Mouse (Mus musculus) common myeloid progenitor, adult 5-6 weeks (primary cell): ENCODE results near the gene Tubd1. TPM values are rescaled to one million over a fixed set of nuclear protein-coding genes. Genes with fewer than 3 reads are reported as not detected.

Experiments used
- ATAC-seq: replicated peaks from 2 replicates; pipeline ENCODE4 v1.8.0; 2016; ENCODE audit warnings: low read depth, mild to moderate bottlenecking, moderate TSS enrichment, inconsistent platforms; ENCODE audit not compliant: poor library complexity, severe bottlenecking
- total RNA-seq: library from RNA; stranded (forward); fragments of 200-1000, 187-1606 nt; gene quantifications from 2 replicates; pipeline ENCODE4 v1.2.3, GENCODE M21; 2017

Gene Tubd1
- total RNA-seq, 1 experiment from 2014 or later: 12.1 TPM

DNA sequence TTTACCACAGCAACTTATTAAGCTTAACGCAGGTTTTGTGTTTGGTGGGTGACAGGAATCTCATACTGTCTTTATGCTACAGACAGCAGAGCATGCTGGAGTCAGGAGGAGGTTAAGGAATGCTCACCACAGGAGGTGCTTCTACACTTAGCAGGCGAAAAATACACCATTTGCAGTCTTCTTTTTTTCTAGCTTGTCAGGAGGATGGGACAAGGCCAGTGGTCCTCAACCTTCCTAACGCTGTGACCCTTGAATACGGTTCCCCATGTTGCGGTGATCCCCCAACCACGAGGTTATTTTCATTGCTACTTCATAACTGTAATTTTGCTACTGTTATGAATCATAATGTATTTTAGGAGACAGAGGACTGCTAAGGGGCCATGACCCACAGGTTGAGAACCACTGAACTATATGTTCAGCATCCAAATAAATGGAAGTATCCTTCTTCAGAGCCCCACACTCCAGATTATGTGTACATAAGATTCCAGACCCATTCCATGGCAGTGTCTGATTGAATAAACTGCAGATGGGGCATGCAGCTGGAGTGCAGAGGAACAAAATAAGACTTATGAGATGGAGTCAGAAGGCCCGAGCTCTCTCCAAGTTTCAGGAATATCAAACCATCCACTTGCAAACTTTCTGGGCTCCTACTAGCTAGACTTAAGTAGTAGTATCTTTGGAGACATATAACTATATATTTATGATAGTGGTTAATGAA, 37.9 kb downstream of the Tubd1 start:
- ATAC-seq: no peak

DNA sequence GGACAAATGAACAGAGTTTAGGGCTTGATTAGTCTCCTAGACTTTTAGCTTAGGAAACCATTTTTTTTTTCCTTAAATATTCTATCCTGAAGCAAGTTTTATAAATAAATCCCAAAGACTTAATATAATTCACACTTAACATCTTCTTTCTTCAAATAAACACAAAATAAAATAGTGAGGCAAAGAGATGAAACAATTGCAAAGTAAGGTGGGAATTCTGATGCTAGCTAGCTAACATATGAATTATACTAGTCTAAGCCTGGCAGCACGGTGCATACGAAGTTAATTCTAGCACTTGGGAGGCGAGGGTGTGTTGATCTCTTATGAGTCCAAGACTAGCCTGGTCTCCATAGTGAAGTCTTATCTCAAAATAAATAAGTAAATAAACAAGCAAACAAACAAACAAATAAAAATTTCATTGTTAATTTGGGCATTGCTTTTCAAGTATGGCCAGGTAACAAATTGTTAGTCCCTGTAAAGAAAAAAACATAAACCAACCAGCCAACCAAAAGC, 38.6 kb downstream of the Tubd1 start:
- ATAC-seq: no peak

DNA sequence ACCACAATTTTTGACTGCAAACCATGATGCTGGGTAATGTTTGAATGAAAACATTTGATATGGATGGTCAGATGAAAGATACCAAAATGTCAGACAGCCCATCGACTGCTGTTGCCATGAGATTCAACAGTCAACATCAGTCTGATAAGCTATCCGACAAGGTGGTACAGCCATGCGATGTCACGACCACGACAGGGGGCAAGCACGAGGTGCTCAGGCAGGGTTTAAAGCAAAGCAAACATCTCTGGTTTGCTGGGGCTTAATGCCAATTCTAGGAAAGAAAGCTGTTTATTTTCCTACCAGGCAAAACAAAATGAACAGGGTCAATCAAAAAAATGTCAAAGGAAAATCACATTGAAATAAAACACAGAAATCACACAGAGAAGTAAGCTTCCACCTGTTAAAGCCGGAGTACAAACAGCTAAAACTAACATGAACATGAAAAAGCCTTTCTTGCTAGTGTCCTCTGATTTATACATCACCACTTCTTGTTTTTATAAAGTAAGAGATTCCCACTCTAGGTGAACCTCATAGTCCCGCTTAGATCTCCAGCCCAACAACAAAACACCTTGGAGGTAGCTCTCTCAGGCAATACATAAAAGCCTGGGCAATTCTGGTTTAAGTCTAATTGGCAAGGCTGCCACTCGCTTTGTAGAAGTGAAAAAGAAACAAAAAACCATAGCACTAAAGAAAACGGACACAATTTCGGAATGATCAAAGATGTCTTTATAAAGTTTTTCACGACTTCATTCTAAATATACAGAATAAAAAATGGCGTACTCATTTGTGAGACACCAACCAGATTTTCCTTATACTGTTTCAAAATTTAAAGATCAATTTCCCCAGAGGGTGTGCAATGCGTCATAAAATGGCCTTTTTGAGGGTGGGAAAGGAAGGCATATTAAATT, 39.5 kb downstream of the Tubd1 start:
- no peak for ATAC-seq

DNA sequence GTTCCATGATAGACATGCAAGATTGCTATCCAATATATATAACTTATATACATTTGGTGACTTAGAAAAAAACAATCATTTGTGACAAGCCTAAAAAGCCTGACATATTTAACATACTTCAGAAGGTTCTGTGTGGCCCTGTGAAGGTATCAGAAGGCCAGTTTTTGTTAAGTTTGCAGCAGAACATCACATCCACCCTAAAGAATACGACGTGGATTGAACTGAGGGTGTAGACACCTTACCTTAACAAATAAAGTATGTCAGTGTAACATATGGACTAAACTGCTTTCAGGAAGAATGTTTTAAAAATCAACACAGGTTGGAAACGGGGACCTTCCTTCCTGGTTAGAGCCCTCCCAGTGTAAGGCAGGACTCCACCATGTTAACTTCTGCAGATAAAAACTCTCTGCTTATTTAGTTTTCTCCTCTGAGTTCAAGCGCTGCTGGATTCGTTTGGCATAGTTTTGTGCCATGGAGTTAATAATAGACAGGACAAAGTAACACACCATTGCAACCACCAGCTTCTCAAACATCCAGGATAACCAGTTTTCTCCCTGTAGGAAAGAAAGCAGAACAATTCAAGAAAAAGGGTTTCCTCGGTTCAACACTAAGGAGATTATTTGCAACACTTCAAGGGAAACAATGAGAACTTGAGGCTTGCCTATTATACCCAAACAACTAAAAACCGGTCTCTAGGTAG, 40.3 kb downstream of the Tubd1 start:
- no peak for ATAC-seq

DNA sequence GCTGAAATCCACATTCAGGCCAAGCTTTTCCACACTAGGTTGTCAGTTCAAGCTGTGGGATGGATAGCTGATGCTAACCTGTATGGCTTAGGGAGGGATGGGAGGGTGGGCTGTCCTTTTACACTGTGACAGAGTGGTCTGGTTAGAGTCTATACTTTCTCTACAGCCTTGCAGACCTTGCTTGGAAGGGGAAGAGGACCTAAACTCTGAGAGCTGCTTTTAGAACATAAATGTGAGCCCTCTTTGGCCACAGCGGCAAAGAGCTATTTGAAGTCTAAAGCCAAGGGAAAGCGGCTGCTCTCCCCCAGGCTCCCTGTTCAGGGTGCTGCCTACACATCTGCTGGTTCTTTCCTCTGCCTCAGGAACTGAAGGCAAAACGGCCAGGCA, 40.8 kb downstream of the Tubd1 start:
- no peak for ATAC-seq

DNA sequence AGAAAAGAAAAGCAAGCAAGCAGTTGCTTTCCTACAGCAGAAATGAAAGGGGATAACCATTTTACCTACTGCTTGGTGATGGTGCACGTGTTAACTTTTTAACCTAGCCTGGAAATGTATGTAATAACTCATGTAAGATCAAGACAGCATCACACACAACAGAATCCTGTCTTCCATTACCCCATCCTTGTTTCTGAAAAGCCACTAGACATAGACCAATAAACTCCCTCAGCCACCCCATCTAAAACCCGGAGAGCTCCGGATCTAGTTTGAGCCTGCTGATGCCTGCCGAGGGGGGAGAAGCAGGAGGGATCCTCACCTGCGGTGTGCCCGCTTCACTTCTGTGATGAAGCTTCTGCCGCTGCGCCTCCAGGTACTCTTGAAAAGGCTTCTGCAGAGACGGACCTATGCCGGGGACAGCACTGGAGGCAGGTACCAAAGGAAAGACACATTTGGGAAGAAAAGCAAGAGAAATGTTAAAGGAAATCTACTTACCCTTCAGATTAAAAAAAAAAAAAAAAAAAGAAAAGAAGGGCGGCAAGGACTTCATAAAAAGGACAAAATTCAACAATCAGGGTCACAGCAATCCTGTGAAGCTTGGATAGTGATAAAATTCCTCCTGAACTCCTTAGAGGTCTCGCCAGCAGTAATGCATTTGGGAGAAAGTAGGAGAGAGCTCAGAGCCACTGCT, 41.5 kb downstream of the Tubd1 start:
- peak; percentile 12 for ATAC-seq

DNA sequence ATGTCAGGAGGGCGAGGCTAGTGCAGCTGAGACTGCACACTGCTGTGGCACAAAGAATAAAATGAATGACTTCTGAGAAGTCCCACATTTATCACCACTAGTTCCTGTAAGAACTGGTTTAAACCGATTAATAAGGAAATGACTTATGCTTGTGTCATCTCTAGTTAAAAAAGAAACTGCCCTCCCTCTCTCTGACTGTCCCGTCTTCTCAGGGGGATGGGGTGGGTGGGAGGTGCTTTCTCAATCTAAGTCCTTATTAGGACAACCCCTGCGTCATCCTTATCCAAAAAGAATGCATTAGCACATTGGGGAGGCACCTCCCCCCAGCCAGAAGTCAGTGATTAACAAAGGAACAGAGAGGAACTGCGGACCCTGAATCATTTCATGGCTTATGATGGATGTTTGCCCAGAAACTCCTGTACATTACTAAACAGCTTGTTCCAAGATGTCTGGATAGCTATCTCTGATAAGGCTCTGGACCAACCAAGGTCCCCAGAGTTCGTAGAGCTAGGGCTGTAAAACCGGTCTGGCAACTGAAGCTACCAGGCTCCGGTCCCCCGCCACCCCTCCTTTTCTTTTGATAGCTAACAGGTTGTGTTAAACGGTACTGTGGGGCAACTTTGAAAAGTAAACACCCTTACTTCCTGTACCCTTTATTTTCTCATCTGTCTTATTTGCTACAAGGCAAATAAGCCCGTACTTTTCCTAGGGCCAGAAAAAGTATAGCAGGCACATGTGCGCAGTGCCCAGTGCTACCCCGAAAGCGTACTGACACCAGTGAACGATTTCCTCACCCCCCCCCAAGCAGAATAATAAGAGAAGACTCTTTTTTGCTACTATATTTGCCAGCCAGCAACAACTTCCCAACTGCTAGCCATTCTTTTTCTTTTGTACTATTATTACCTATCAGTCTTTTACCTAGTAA, 42.3 kb downstream of the Tubd1 start:
- peak; percentile 71 for ATAC-seq

DNA sequence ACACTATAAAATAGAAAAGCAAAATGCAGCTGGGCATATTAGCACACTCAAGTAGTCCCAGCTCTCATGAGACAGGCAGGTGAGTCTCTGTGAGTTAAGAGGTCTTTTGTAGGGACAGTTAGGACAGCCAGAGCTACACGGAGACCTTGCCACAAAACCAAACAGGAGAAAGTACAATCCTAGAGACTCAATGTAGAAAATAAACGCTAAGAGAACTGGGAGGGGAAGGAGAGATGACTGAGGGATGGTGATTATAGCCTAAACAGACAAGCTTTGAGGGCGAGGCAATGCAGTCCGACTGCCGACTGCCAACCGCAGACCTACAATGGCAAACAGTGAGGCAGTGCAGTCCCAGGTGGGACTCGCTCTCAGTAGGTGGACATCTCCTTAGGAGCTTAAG, 43.0 kb downstream of the Tubd1 start:
- no peak for ATAC-seq

DNA sequence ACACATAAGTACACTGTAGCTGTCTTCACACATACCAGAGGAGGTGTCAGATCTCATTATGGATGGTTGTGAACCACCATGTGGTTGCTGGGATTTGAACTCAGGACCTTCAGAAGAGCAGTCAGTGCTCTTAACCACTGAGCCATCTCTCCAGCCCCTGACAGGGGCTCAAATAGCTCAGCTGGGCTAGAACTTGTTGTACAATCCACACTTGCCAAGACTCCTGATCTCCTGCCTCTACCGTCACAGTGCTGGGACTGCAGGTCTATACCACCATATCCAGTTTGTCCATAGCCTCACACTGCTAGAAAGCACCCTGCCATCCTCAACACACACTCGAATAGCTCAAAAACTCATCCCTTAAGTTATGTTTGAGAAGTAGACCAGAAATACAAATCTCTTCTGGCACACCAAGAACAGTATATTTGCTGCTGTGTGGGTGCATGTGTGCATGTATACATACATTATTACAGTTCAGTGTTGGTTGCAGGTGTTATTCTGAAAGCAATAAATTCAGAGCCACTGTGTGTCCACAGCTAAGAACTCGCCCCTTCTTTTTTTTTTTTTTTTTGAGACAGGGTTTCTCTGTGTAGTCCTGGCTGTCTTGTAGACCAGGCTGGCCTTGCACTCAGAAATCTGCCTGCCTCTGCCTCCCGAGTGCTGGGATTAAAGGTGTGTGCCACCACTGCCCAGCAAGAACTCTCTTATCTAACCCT, 44.0 kb downstream of the Tubd1 start:
- ATAC-seq: no peak

DNA sequence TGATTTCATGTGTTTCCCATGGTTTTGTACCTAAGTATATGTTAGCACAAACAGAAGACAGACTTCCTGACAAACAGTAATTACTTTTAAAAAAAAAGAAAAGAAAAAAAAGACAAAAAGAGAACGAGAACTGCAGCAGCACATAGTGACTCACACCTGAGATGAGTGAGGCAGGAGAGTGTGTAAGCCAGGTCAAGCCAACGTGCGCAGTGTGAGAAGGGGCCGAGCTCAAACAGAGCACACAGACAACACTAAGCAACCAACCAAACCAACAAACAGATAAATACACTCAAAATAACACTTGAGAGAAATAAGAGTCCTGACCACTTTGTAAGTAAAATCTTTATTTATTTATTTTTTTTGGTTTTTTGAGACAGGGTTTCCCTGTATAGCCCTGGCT, 45.3 kb downstream of the Tubd1 start:
- ATAC-seq: no peak

DNA sequence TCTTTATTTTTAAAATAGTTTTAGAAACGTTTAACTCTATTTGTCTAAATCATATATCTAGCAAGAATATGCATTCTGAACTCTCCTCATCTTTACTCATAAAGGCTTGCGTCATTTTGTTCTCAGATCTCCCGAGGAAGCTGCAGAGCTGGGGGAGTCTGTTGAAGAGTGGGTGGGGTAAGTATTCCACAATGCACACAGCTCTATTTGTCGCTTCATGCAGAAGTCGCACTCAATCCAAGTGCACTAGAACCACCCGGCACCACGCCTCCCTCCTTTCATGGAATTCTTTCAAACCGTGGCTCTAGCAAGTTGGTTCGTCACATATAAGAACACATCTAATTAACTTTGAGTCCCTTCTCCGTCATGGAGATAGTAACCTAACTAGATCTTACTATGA, 45.8 kb downstream of the Tubd1 start:
- no peak for ATAC-seq

DNA sequence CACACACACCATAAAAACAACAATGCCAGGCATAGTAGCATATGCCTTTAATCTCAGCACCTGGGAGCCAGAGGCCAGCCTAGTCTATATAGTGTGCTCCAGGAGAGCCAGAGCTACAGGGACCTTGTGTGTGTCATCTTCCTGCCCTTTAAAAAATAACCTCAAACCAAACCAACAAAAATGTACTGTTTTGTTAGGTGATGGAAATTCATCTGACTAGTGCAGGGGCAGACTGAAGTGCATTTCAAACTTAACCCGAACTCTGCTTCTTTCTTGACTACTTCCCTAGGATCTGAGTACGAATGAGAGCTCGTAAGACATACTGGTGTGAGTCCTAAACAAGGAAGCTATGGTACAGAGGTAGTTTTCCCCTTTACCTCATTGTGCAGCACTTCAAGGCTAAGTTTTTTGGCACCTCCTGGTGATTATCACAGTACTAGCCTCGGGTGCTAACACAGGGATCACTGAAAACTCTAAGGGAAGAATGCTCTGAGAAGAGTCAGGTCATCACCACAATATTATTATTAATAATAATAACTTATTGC, 46.6 kb downstream of the Tubd1 start:
- no peak for ATAC-seq

DNA sequence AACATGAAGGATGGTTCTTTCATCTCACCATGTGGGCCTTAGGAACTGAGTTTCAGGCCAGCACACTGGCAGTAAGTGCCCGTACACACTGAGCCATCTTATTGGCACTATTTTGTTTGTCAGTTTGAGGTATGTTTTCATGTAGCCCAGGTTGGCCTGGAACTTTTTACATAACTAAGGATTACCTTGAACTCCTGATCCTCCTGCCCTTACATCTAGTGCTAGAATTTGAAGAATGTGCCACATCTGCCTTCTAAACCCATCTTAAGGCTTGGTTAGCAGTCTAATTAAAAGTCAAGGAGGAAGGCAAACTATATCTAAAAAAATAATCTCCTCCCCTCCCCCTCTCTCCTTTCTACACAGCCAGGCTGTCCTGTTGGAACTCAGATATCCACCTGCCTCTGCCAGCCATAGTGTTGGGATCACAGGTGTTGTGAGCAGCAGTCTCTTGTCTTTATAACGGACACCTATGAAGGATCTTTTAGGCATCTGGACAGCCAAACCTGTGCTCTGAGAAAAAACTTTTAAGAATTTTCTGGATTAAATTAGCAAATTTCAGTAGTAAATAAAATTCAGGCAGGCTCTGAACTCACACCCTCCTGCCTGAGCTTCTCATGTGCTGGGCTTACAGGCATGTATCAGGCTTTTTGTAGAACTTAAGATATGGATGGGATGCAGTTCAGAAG, 47.3 kb downstream of the Tubd1 start:
- ATAC-seq: no peak

DNA sequence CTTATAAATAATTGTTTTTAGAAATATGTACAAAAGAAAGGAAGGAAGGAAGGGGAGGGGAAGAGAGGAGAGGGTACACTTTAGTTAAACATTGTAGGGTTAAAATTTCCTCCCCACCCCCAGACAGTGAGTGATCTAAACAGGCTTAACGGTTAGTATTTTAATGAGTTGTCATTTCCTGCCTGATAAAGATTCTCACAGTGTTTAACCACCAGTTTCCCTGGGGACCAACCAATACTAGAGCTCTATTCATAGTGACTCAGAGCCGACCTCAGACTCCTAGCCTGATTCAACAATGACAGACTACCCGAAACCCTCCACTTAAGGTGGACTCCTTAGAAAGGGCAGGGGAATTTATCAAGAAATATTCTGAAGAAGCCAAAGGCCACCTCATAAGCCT, 48.2 kb downstream of the Tubd1 start:
- ATAC-seq: peak; percentile 91

DNA sequence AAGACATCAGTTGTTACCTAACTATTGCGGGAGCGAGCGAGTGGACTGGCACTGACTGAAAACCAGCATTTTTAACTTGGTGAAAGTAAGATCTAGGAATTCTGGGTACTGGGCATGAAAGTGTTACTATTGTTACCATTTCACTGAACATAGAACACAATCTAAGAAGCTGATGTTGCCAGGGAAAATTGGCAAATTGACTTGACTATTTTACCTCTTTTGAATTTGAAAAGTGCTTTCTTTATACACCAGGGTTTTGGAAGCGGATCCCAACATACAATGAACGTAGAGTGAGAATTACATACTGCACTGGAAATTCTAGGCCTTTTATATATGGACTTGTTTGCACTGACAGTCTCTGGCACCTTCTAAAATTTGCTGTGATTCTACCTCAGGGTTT, 48.7 kb downstream of the Tubd1 start:
- 0 out of 2 replicates have a peak, but pooled peaks have one; percentile 0 for ATAC-seq

DNA sequence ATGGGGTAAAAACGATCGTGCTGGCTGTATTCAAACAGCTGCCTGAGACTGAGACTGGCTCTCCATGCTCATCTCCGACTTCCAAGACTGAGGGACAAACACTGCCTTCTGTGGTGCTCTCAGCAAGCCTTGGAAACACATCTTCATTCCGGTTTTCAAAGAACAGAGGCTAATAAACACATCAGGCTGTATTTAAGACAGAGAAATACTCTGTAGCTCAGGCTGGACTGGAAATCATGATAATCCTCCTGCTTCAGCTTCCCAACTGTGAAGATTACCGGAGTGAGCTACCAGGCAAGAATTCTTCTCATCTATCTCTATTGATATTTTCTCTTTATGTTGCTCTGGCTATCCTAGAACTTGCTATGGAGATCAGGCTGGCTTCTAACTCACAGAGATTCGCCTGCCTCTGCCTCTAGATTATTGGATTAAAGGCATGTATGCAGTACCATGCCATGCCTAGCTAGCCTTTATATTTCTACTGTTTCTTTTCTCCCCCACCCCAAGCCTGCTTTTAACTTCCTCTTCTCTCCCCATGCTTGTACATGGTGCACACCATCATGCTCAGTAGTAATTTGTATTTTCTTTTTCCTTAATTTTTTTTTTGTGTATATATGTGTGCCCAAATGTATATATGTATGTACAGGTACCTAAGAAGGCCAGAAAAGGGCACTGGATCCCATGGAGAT, 49.5 kb downstream of the Tubd1 start:
- no peak for ATAC-seq

DNA sequence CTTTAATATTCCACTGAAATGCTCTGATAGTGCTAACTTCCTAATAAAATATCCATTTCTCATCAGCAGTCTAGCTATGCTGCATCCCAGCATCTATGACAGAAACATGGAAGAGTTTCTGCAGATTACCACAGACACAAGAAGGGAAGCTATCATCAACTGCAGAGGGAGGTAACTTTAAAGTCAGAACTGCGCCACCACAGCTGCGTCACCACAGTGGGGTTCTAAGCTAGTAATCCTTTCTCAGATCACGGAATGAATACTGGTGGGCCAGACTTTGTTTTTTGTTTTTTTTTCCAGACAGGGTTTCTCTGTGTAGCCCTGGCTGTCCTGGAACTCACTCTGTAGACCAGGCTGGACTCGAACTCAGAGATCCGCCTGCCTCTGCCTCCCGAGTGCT, 50.6 kb downstream of the Tubd1 start:
- ATAC-seq: 0 out of 2 replicates have a peak, but pooled peaks have one; percentile 7
